Comparison of ENCODE assay signal across 7 mouse cellular contexts in the genomic region with DNA sequence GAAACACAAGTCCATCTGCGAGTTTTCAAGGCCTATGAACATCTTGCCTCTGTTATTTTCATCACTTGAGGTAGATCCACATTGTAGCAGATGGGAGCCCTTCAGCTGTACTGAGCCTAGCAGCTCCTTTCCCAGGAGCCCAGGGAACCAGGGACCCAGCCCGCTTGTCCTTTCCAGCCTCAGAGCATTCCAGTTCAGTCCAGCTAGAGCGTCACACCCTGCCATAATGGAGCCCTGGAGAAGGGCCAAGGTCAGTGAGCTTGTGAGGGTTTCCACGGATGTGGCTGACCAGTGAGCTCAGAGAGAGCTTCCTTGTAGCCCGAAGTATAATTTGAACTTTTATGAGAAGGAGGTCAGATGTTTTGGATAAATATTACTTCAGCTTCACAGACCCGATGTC.
A peak's percentile ranks its signal among the peaks of the same experiment; 100 is the strongest.
DNase-seq lines count a peak whose midpoint lies in the region; ATAC-seq lines count a peak whose summit lies in the region.
"Not testable (repeated sequence)": the region's sequence is repeated elsewhere in the genome, so short reads cannot be mapped to it uniquely, and the experiment has no call there.

No protein-coding gene starts in this region.

- 48% methylated on average over 6 of the region's 6 CpGs for WGBS in heart, embryonic 14.5 days
- WGBS in intestine, embryonic 16.5 days = 49% methylated on average over 6 of the region's 6 CpGs
- WGBS in stomach, embryonic 16.5 days = 43% methylated on average over 6 of the region's 6 CpGs

- not testable (repeated sequence) for H3K9me3 ChIP-seq in heart, embryonic 14.5 days (ENCODE audit: control insufficient read depth, low read length); intestine, embryonic 16.5 days (ENCODE audit: control insufficient read depth, low read length); stomach, embryonic 16.5 days (replicated peaks; ENCODE audit: control insufficient read depth, low read length)

- DNase-seq in adrenal gland, adult 2 months = peak; percentile 90
- DNase-seq in gastrocnemius, adult 8-10 months (ENCODE audit: low spot score in 2 of 2) = peak; percentile 74 to 78
- DNase-seq in kidney, postnatal 25 days = peak; percentile 88 to 92
- DNase-seq in lung, postnatal 10 days = peak; percentile 84

- not testable (repeated sequence) for H3K4me3 ChIP-seq in heart, embryonic 14.5 days (ENCODE audit: control insufficient read depth in 1 of 2, insufficient read depth in 1 of 2, low read depth in 1 of 2, low read length in 2 of 2); intestine, embryonic 16.5 days (ENCODE audit: low read length); stomach, embryonic 16.5 days (replicated peaks; ENCODE audit: low read length)

- not testable (repeated sequence) for H3K27ac ChIP-seq in heart, embryonic 14.5 days (replicated peaks in 1 of 2; ENCODE audit: control insufficient read depth in 1 of 2, insufficient read depth in 1 of 2, low read depth in 2 of 2, low read length in 2 of 2); intestine, embryonic 16.5 days (ENCODE audit: low read length); stomach, embryonic 16.5 days (ENCODE audit: low read length)

- H3K4me2 ChIP-seq in heart, embryonic 14.5 days (ENCODE audit: low read length); intestine, embryonic 16.5 days (ENCODE audit: low read depth, low read length); stomach, embryonic 16.5 days (ENCODE audit: low read depth, low read length): not testable (repeated sequence)

- H3K4me1 ChIP-seq in heart, embryonic 14.5 days (ENCODE audit: control insufficient read depth in 2 of 2, insufficient read depth in 2 of 2, low read length in 2 of 2) = peaks cover 6 to 11% of the 10 kb centered on the region in 2 experiments; a peak in 3 of 4 replicates
- H3K4me1 ChIP-seq in intestine, embryonic 16.5 days (ENCODE audit: control insufficient read depth, insufficient read depth, low read length); stomach, embryonic 16.5 days (ENCODE audit: control insufficient read depth, insufficient read depth, low read length): not testable (repeated sequence)

- not testable (repeated sequence) for H3K27me3 ChIP-seq in heart, embryonic 14.5 days (ENCODE audit: control insufficient read depth, insufficient read depth, low read length); intestine, embryonic 16.5 days (replicated peaks; ENCODE audit: control insufficient read depth, insufficient read depth, low read length); stomach, embryonic 16.5 days (ENCODE audit: control insufficient read depth, insufficient read depth, low read length)

- H3K9ac ChIP-seq in heart, embryonic 14.5 days (ENCODE audit: low read length); intestine, embryonic 16.5 days (ENCODE audit: low read depth, low read length); stomach, embryonic 16.5 days (ENCODE audit: low read length): not testable (repeated sequence)

- 0 out of 2 replicates have a peak, but pooled peaks have one; percentile 54 for ATAC-seq in heart, embryonic 14.5 days (ENCODE audit: insufficient number of reproducible peaks, insufficient read depth, low FRiP score, low read depth)
- peak; percentile 32; the same call in 1 of the 2 replicates for ATAC-seq in intestine, embryonic 16.5 days
- ATAC-seq in stomach, embryonic 16.5 days (ENCODE audit: insufficient read depth, low FRiP score) = peak; percentile 30

- H3K36me3 ChIP-seq in heart, embryonic 14.5 days (ENCODE audit: control insufficient read depth, insufficient read depth, low read length); intestine, embryonic 16.5 days (ENCODE audit: control insufficient read depth, insufficient read depth, low read length); stomach, embryonic 16.5 days (ENCODE audit: control insufficient read depth, insufficient read depth, low read length): not testable (repeated sequence)
